Mouse (Mus musculus) layer of hippocampus, postnatal 10 days (tissue): ENCODE measurements around the gene Suclg1. TPM values are rescaled to one million over a fixed set of nuclear protein-coding genes. Genes with fewer than 3 reads are reported as not detected.
A peak's percentile ranks its signal among the peaks of the same experiment; 100 is the strongest.

Experiments
- DNase-seq, 2 experiments: peaks; one replicate each; pipeline ENCODE4 v3.0.0; 2021; ENCODE audit warnings: low spot score in 2 of 2
- total RNA-seq, 2 experiments: library from RNA; stranded (reverse); gene quantifications; 2 replicates each; pipeline ENCODE4 v1.2.3; 2021

Gene Suclg1
- total RNA-seq, 2 experiments from 2014 or later, result 109 to 114 TPM

DNA sequence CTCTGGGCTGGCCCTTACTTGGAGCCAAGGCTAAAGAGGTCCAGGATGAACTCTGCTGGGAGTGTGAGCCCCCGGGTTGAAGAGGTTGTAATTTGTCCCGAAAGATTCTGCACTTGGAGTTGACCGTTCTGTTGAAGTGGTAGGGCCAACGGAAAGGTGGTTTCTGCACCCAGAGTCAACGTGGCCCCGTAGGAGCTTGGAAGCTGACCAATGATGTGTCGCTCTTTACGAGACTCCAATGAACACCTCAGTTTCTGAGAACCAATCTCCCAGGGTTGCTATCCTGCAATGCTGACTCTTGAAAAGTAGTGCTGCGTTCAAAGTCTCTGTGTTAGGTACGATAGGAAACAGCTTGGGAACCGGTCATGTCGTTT, 854 bp downstream of the Suclg1 start:
- peak in 1 of 2 experiments; percentile 36 for DNase-seq

DNA sequence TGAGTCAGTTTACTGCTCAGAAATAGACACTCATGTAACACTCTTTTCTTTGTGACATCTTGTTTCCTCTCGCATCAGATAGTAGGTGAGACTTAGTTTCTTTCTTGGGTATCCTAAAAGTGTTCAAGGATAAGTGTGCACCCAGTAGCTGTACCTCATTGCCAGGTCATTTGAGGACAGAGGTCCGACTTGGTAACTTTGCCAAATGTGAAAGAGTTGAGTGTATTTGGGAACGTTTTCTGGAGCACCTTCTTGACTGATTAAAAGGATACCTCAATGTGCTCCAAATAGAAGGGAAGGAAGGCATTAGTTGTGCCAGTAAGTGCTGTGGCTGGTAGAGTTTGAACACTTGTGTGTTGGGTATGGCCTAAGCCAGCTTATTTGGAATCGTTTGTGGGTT, 1.7 kb downstream of the Suclg1 start:
- no peak for DNase-seq

DNA sequence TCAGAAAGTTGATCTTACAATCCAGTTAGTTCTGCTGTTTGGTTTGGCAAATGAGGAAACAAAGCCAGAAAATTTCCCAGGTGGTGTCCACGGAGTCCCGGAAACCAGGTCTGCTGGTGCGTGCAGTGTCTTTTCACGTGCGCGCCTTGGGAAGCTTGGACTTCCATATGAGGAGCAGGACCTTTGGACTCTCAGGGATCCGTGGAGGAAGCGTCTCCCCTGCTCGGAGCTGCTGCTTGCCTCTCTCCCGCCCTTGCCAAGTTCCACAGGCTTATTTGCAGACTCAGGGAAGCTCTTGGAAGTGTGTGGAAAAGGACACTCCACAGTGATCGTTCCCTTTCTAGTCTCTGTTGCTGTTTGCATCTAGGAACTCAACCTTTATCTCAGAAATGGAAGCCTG, 3.2 kb downstream of the Suclg1 start:
- DNase-seq, result no peak

DNA sequence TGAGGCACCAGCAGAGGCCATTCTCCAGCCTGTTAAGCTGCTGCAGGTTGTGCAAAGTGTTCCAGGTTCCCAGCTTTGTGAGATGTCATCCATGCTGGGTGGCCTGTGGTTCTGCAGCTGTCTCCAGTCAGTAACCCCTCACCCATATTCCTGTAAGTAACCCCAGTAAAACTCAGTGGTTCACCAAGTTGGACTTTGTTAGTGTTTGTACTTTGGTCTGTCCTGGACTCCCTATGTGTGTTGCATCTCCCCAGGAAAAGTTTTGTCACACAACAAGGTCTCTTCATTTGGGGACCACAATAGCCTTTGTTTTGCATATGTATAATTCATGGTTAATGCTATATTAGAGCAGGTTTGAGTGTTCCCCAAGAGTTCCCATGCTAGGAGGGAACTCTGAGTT, 4.2 kb downstream of the Suclg1 start:
- no peak for DNase-seq

DNA sequence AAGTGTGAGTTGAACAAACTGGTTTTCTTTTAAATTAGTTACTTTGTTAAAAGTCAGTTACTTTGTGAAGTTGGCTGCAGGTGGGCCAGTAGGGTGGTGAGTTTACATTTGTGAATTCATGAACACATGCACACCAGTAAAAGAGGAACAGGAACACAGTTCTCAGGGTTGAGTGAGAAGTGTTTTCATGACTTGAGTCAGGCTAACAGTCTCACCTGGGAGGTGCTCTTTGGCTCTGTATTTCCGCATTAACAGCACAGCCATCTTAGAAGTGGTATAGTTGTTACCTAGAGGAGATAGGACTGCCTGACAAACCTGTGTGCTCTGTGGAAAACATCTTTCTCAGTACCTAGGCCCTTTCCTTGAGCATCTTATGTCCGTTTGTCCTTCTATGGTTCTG, 4.8 kb downstream of the Suclg1 start:
- no peak for DNase-seq

DNA sequence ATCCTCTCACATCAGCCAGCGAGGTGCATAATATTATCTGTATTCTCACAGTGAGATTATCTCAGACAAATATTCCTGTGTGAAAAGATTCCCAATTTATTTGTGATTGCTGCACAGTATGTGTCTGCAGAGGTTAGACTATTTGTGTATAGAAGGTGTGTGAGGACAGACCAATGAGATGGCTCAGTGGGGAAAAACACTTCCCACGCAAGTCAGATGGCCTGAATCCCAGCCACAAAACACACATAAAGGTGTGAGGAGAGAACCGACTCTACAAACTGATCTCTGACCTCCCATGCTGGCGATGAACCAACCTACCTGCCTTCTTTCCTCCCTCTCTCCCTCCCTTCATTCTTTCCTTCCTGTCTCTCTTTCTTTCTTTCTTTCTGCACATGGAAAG, 5.4 kb downstream of the Suclg1 start:
- no peak for DNase-seq

DNA sequence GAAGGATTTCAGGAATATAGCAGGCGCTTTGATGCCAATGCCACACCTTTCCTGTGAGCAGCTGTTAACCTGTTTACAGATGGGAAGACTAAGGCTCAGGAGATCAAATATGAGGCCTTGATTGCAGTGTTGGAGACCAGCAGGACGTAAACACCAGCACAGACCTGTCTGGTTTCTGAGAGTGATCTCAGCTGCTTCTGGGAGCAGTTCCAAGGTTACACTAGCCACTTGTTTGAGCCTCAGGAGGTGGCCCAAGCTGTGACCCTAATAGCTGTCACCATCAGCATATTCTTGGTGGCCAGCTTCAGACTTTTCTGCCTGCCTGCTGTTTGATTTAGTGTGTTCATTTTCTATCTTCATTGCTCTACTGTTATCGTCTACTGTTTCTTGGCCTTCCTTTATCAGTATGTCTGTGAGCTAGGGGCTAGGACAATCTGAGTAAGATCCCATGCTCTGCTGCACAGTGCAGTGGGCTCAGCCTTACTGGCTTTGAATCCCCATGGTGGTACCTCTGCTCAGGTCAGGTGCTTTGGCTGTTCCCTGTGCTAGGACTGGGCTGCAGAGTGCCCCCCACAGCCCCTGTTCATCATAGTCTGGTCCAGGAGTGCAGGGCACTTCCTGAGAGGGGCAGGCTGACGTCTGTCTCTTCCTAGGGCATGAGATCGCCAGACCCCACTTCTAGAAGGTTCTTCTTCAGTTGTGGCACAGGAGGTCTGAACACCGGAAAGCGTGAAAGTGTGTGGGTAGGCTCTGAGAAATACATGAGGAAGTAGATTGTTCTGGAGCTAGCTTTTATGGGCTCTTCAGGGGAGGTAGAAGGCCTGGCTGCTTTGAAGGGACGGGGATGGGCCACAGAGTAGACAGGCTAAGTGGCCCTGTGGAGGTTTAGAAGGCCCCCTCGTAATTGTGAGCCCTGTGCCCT, 6.4 kb downstream of the Suclg1 start:
- DNase-seq, result no peak

DNA sequence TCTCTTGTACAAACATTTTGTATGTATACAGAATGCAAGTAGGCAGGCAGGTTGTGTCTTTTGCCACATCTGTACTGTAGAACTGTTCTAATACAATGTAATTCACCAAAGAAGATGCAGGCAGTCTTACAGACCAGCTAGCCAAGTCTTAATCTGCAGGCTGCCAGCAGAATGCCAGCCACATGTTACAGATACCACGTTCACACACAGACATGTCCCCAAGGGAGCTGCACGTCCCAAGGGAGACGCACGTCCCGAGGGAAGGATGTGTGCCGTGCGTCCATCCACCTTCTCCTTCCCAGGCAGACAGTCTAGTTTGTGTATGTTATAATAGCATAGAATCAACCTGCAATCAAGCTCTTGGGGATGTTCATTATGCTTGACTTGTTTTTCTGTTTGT, 8.9 kb downstream of the Suclg1 start:
- DNase-seq, result no peak

DNA sequence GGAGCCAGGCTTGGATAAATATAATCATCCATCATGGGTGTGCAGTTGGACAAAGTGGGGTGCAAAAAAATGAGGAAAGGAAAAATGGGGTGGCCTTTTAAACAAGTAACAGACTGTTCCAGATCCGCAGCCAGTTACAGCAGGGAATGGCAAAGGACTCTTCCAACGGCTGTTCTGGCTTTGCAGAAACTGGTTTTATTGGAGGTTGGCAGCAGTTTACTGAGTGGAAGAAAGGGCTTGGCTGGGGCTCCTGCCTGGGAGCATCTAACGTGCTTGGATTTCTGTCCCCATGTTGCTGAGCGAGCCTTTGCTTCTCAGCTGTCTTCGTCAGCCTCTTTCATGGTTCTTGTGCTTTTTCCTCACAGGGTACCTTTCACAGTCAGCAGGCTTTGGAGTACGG, 11.9 kb downstream of the Suclg1 start:
- peak; percentile 37 to 47 for DNase-seq

DNA sequence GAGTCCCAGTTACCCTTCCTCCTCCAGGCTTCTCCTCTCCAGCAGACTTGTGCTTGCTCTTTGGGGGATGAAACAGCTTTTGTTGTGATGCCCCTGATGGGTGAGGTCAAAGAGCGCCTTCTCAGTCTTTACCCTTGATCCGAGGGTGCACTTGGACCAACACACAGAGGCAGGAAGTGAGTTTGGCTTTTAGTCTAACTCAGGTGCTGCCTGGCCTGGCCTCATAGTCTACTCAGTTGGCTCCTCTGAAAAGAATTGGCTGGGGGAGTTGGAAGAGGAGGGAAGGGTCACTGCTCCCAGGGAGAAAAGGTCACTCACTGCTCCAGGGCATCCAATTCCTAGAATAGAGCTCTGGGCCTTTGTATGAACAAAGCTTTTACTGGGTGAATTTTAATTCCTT, 16.6 kb downstream of the Suclg1 start:
- DNase-seq, result no peak

DNA sequence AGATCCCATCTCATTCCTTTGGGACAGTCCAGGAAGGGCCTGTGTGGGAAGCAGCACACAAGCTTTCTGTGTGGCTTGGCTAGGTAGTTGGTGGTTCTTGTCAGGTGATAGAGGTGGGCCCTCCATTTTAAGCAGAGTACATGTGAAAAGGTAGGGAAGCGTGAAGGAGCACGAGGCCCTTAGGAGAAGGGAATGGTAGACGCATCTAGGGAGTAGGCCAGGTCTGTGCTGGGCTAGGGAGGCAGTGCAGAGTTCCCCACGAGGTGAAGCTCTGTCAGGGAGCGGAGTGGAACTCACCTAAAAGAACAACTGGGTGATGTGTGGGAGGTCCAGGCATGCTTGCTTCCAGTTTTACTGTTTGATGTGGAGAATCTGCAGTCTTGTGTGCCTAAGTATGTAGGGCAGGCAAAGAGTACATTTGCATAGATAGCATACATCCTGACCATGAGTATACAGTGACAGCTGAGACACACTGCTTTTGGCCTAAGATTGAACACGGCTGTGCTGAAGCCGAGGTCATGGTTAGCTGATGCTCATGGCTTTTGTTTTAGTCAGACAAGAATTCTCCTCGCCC, 19.6 kb downstream of the Suclg1 start:
- DNase-seq, result no peak

DNA sequence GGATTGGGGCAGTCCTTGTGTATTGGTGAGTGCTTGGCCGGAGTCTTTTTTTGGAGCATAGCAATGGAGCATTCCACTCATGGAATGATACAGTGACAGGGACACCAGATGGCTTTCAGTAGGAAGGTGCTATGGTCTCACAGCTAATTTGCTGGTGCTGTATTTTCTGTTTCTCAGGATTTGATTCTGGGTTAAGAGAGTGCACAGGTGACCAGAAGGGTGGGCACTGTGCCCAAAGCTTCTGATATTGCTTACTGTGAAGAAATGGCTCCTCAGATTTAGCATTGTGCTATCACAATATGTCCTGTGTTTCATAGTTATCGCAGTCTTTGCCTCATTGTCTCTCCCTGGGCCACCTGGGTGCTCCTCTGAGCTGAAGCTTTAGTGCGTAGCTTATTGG, 21.2 kb downstream of the Suclg1 start:
- no peak for DNase-seq

DNA sequence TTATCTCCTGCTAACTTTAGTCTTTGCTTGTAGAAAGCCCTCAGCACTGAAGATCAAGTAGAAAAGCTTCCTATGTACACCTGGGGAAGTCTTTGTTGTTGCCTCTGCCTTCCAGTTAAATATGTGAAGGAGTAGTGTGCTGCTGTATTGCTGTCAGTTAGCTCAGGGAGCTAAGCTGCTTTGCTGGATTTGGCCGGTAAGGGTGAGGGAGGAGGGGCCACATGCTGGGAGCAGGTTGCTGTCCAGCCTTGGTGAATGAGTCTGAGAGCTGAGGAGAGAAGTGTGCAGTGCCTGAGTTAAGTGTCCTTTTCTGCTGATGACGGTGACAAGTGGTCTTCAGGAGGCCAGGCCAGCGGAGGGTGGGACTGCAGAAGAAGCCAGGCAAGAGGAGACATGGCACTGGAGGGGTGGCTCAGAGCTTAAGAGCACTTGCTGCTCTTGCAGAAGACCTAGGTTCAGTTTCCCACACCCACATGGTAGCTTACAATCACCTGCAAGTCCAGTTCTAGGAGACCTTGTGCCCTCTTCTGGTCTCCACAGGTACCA, 23.4 kb downstream of the Suclg1 start:
- no peak for DNase-seq

DNA sequence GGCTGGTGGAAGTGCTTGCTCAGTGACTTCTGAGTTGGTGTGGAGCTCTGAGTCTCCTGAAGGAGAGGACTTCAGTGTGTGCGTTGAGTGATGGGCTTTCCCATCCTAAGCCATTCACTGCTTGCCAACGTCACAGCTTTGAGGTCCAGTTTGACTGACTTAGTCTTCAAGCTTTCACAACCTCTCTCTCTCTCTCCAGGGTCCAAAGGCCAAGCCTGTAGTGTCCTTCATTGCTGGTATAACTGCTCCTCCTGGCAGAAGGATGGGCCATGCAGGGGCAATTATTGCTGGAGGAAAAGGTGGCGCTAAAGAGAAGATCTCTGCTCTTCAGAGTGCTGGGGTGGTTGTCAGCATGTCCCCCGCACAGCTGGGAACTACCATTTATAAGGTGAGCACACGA, 26.8 kb downstream of the Suclg1 start:
- no peak for DNase-seq

DNA sequence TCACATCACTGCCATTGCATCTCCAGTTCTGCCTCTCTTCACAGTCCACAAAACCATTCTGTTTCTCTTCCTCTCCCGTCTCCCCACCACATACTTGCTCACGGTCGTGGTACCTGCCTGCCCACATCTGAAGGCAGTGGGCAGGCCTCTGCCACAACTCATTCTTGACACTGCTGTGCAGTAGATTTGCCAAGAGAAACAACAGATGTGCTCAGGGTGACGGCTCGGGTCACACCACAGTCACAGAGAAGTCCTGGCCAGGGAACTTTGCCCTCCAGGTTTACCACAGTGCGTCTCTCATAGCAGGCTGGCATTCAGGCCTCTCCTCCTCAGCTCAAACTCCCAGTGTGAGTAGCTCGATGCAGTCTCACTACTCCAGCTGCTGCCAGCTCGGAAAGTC, 31.5 kb downstream of the Suclg1 start:
- no peak for DNase-seq

DNA sequence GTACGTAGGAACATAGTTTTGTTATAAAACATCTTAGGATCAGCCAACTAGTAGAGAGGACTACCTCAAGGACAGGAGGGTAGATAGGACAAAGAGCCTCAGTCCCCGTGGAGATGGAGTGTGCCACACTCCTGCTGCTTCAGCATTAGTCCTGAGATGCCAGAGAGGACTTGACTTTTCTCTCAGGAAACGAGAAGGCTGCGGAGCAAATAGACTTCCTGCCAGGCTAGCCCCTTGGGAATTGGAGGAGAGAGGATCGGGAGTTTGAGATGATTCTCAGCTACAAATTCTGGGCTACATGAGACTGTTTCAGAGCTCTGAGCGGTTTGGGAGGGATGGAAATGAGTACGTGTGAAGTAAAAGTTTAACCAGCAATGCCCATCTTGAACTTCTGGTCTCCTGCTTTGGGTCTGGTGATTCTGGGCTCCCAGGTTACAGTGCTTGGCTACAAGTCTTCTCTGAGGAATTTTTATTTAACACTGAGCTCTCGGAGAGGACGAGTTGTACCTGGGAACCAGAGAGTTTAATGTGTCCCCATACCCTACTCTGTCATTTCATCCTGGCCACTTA, 32.4 kb downstream of the Suclg1 start:
- no peak for DNase-seq

DNA sequence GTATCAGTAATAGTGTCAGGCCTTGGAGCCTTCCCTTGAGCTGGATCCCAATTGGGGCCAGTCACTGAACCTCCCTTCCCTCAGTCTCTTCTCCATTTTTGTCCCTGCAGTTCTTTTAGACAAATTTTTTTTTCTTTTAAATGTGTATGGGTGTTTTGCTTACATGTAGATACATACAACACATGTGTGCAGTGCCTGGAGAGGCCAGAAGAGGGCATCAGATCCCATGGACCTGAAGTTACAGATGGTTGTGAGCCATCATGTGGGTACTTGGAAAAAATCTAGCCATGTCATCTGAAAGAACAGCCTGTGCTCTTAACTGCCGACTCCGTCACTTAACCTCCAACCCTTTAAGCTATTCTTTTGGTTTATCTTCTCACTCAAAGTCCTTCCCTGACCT, 38.1 kb downstream of the Suclg1 start:
- no peak for DNase-seq

DNA sequence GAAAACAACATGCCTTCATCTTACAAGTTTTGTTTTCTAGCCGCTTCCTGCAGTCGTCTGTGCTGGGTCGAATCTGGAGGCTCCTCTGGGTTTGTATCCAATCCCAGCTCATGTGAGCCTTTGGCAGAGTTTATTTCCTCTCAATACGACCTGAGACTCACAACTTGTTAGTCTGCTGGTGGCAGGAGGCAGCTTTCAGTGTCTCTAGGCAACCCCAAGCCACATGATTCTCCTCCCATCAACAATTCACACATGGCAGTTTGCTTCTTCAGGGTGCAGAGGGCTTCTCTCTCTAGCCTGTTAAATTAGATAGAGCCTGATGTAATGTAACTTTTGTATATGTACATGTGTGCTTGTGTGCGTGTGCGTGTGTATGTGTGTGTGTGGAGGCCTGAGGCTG, 58.7 kb downstream of the Suclg1 start:
- DNase-seq, result no peak

DNA sequence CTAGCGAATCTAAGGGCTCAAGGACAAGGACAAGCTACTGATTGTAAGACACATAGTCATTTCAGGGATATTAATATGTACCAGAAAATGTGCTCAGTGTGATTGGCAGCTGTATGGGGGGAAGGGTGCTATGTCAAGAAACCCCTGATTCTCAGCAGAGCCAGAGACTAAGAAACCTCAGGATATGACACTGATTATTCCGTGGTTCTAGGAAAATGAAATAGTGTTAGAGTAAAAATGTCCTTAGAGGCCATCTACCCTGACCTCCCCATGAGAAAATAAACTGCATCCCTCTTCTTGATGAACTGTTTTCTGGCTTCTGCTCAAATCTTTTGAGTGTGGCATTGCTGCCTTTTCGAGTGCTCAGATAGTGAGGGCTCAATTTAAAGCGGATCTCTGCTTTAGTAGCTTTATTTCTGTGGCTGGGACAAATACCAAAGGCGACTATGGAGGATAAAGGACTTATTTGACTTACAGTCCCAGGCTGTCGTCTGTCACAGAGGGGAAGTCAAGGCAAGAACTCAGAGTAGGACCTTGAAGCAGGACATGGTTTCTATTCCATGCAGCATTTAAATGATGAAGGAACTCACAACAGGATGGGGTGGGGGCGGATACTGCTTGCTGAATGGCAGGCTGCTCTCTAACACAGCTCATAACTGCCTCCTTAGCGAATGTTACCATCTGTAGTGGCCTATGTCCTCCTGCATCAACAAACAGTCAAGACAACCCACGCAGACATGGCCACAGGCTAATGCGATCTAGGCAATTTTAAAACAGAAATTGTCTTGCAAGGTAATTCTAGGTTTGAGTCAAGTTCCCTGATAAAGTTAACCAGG, 60.7 kb downstream of the Suclg1 start:
- DNase-seq, result no peak

DNA sequence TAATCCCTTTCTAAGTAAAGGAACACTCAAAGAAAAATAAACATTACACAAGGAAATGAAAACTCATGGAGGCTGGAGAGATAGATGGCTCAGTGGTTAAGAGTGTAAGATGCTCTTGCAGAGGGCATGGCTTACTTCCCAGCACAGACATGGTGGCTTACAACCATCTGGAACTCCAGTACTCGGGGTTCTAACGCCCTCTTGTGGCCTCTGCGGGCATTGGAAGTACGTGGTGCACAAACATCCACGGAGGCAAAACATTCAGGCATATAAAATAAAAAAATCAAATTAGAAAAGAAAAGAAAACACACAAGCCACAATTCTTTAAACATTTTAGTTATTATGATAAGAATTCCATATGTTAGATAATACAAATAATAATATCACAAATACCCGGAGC, 63.2 kb downstream of the Suclg1 start:
- no peak for DNase-seq

DNA sequence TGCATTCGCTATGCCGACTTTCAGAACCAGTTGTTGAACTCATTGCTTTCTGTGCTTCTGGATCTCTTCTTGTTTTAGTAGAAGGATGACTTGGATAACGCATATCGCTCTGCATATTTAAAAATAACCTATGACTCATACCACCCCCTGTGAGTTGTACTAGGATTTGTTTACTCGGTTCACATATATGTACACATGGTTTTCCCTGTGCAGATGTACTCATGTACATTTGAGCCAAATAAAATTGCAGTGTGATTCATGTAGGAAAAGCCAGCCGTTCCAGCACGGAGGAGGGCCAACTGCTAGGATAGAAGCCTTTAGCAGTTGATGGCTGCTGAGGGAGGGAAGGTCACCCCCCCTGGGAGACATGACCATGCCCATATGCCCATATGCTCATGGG, 63.6 kb downstream of the Suclg1 start:
- no peak for DNase-seq
